Mouse (Mus musculus): ENCODE results near the gene Nr0b2.
A peak's percentile ranks its signal among the peaks of the same experiment; 100 is the strongest.

Nr0b2 gene

GRCm38 (mm10) chr4:133561622-133562021, 8.4 kb downstream of the Nr0b2 start:
- no peak for DNase-seq (ENCODE audit: low read depth)

- DNase-seq (ENCODE audit: low read depth): no peak
Measured at GRCm38 (mm10) chr4:133563123-133563571, 10.0 kb downstream of the Nr0b2 start.

- no peak for DNase-seq (ENCODE audit: low read depth)
Measured at GRCm38 (mm10) chr4:133567251-133567650, 14.1 kb downstream of the Nr0b2 start.

- DNase-seq (ENCODE audit: low read depth): no peak
Measured at GRCm38 (mm10) chr4:133569291-133570065, 16.3 kb downstream of the Nr0b2 start.

GRCm38 (mm10) chr4:133570066-133570466, 16.9 kb downstream of the Nr0b2 start:
- DNase-seq (ENCODE audit: low read depth): peak; percentile 74

GRCm38 (mm10) chr4:133574070-133574842, 21.1 kb downstream of the Nr0b2 start, which contains the start of gene Gpatch3:
Gpatch3 (plus strand) TSS chr4:133574745.
- DNase-seq (ENCODE audit: low read depth): peak; percentile 93

GRCm38 (mm10) chr4:133574843-133575202, 21.6 kb downstream of the Nr0b2 start:
- DNase-seq (ENCODE audit: low read depth): no peak

- no peak for DNase-seq (ENCODE audit: low read depth)
Measured at GRCm38 (mm10) chr4:133577983-133578382, 24.8 kb downstream of the Nr0b2 start.

- DNase-seq (ENCODE audit: low read depth): no peak
Measured at GRCm38 (mm10) chr4:133583690-133584058, 30.5 kb downstream of the Nr0b2 start.

- DNase-seq (ENCODE audit: low read depth): peak; percentile 87
Measured at GRCm38 (mm10) chr4:133584059-133584951, 31.1 kb downstream of the Nr0b2 start, which contains the start of gene Gpn2. Gpn2 (plus strand) TSS chr4:133584362.

GRCm38 (mm10) chr4:133592570-133592969, 39.4 kb downstream of the Nr0b2 start:
- peak; percentile 66 for DNase-seq (ENCODE audit: low read depth)

- DNase-seq (ENCODE audit: low read depth): no peak
Measured at GRCm38 (mm10) chr4:133595538-133595937, 42.4 kb downstream of the Nr0b2 start.

GRCm38 (mm10) chr4:133596084-133596483, 42.9 kb downstream of the Nr0b2 start:
- no peak for DNase-seq (ENCODE audit: low read depth)

- DNase-seq (ENCODE audit: low read depth): no peak
Measured at GRCm38 (mm10) chr4:133598616-133599015, 45.4 kb downstream of the Nr0b2 start.

- no peak for DNase-seq (ENCODE audit: low read depth)
Measured at GRCm38 (mm10) chr4:133599116-133599515, 45.9 kb downstream of the Nr0b2 start.

- DNase-seq (ENCODE audit: low read depth): peak; percentile 86
Measured at GRCm38 (mm10) chr4:133599571-133600073, 46.4 kb downstream of the Nr0b2 start.

GRCm38 (mm10) chr4:133600306-133600705, 47.1 kb downstream of the Nr0b2 start:
- DNase-seq (ENCODE audit: low read depth): no peak

GRCm38 (mm10) chr4:133601721-133602218, 48.6 kb downstream of the Nr0b2 start, which contains the start of gene Sfn:
Sfn (minus strand) TSS chr4:133602168.
- no peak for DNase-seq (ENCODE audit: low read depth)

GRCm38 (mm10) chr4:133603056-133603455, 49.9 kb downstream of the Nr0b2 start:
- no peak for DNase-seq (ENCODE audit: low read depth)

- DNase-seq (ENCODE audit: low read depth): peak; percentile 76
Measured at GRCm38 (mm10) chr4:133604175-133604574, 51.0 kb downstream of the Nr0b2 start.

- peak; percentile 62 for DNase-seq (ENCODE audit: low read depth)
Measured at GRCm38 (mm10) chr4:133604856-133605255, 51.7 kb downstream of the Nr0b2 start.

GRCm38 (mm10) chr4:133605330-133605729, 52.2 kb downstream of the Nr0b2 start:
- no peak for DNase-seq (ENCODE audit: low read depth)
